Mouse (Mus musculus): Measurements from ENCODE around the gene Agt.

Gene Agt

DNA sequence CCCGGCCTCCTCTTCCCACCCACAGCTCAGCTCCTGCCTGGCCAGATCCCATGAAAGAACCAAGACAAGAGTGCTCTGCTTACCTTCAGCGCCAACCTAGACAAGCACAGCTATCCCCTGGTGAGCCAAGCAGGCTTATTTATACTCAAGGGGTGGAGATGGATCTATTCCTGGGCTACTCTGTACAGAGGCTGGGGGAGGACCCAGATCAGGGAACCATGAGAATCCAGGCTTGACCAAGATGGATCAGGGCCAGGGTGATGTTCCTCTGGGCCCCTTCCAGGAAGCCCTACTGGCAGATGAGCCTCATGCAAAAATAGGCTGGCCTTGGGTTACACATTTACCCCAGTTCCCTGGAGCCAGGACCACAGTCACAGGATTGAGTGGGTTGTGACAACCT lies at the start of gene Agt:
TSS of gene Agt (minus strand) at position 114 of the 400 bp plus-strand sequence.
- DNase-seq (ENCODE audit: low read depth, low spot score) = peak; percentile 75

DNA sequence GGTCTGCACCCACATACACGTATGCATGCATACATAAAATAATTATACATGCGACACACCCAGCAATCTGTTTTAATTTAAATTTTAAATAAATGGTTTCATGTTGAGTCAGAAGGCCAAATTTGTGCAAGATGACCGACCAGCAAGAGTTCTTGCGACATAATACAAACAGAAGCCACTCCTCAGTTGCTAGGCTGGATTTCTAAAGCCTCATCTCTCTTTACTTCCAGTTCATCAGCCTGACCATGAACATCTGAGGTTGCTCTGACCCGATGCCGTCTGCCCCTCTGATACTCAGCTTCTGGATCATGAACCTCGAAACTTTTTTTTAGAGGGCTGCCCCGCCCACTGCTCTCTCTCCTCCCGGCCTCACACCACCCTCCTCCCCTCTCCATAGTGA lies 48.7 kb upstream of the Agt start:
- no peak for DNase-seq (ENCODE audit: low read depth, low spot score)

DNA sequence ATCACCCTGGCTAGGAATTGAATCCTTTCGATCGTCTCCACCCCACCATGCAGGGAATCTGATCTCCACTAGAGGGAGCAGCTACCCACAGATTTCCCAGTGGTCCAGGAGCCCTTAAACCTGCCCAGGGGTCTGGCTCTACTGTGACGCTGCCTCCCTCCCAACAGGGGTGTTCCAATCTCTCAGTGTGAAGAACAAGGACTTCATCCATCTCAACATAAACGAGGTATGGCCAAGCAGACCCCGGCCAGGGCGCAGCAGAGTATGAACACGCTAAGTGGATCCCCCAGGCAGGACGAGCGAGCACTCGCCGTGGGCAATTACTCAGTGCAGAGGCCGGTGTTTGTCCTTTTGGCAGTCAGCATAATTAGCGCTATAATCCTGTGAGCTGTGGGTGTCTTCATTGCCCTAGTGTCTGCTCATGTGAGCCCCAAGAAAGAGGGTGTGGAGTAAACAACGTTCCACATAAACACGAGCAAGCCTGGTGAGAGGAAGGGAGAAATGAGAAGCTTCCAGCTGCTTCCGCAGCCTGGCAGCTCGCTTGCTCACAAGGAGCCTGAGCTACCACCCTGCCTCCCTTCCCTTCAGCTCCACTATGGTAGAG lies 47.9 kb upstream of the Agt start:
- peak; percentile 90 for DNase-seq (ENCODE audit: low read depth, low spot score)

DNA sequence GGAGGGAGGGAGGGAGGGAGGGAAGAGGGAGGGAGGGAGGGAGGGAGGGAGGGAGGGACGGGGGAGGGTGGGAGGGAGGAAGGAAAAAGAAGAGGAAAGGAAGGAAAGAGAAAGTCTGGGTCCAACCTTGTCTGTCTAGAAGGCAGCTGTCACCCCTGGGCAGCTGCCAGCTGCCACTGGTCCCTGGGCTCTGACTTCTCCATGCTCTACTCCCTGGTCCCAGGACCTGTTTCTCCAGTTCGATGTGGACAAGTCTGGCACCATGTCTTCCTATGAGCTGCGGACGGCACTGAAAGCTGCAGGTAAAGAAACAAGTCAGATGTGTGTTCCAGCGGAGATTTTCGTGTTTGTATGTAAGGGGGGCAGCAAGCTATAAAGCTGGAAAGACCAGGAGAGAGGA lies 44.8 kb upstream of the Agt start:
- no peak for DNase-seq (ENCODE audit: low read depth, low spot score)

DNA sequence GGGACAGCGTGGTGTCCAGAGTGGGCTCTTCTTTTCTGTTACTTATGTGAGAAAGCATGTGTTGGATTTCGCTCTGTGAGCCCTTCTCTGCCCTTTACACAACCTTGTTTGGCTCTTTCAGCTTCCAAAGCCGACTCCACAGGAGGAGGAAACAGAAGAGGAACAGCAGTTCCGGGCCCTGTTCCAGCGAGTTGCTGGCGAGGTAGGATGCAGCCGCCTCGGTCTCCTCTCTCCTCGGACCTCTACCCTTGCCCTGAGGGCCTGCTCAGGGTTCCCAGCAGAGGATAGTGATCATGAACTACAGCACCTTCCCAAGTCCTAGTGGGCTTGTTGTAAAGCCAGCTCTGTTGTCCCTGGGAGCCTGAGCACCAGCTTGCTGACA lies 39.5 kb upstream of the Agt start:
- DNase-seq (ENCODE audit: low read depth, low spot score) = peak; percentile 44

DNA sequence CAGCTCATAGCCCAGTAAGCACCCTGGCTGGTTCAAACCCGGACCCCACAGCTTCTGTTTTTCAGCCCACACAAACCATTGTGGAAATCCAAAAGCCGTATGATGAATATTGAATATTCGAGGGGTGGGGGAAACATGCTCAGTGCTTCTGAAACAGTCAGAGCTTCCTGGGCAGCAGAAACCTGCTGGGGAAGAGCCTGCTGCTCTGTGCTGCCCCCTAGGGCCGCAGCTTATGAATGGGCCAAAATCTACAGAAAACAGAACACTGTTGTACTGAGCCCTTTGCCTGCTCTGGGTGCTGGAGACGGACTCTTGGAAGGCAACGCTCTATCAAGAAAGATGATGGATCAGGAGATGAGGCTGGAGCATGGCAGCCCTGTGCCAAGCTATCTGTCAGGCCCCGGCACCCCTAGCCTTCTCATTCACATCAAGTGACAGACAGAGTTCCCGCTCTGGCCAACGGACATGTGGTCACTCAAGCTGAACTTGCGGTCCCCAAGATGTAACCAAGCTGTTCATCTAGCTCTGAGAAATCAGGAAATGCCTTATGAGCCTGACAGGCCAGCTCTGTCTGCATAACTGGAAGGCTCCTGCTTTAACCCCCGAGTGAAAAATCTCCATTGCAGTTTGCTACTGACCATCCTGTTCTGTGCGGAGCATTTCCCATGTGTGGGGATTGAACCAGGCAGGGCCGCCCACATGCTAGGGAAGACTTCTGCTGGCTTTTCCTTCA lies 38.9 kb upstream of the Agt start:
- DNase-seq (ENCODE audit: low read depth, low spot score) = peak; percentile 66

DNA sequence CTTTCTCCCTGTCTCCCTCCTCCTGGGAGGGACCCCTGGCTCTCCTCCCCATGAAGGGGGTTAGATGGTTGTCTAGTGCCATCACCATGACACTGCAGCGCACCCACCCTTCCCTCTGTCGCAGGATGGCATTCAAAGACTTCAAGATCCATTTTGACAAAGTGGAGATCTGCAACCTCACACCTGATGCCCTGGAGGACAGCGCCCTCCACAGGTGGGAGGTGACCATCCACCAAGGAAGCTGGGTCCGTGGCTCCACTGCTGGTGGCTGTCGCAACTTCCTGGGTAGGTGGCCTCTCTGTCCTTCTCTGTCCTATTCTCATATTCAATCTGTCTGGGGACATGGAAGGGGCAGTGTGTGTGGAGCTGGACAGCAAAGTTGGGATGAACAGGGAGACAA lies 34.6 kb upstream of the Agt start:
- no peak for DNase-seq (ENCODE audit: low read depth, low spot score)

DNA sequence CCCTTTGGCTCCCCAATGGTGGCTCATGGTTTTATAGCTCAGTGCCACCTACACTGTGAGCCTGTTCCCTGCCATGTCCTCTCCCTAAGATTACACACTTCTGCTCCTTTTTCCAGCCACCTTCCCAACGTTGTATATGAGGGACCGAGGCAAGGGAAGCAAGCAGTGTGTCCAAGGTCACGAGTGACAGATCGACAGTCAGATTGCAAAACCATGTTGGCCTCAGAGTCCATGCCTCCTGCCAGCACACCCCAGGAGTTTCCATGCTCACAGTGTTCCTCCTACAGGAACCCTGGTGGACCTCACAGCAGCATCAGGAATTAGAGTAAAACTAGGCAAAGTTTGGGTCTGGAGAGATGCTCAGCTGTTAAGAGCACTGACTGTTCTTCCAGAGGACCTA lies 19.9 kb upstream of the Agt start:
- no peak for DNase-seq (ENCODE audit: low read depth, low spot score)

DNA sequence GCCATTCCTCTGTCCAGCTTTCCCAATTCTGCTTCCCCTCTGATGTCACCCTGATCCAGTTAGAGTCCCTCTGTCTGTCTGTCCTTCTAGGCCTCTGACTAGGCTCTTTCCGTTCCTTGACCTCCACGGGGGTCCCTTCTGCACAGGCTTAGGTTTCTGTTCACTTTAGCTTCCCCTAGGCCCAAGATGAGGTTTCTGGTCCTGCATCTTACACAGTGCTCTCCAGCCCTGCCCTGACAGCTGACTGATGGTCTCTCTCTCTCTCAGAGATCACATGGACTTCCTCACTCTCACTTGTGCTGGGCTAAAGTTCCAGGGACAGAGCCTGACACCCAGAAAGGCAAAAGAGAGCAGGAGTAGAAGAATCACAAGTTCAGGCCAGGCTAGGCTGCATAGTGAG lies 17.1 kb upstream of the Agt start:
- no peak for DNase-seq (ENCODE audit: low read depth, low spot score)

DNA sequence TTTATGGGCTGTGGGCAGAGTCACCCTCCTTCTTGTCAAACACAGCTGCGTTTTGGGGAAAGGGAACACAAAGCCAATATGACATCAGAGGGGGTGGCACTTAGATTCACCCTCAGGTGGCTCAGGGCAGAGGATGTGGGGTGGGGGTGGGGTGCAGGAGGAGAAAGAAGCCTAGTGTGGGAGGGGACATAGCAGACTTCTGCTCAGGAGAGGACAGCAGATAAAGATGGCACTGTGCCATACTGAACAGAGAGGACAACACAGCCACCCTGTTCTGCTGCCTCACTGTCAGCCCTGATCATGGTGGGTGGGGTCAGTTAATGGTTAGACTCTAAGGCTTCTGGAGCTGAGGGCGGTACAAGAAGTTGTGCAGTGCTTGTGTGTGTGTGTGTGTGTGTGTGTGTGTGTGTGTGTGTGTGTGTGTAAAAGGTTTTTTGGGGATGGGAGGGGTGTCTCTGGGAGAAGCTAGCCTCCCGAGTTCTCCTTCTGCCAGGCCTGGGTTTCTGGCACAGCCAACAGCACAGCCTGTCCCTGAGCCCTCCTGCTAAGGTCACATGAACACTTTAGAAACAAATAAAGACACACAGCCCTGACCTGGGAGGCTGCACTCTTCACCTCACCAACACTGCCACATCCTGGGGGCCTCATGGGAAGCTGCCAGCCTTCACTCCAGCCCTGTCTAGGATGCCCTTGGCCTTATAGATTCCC lies 16.4 kb upstream of the Agt start:
- DNase-seq (ENCODE audit: low read depth, low spot score) = peak; percentile 91

DNA sequence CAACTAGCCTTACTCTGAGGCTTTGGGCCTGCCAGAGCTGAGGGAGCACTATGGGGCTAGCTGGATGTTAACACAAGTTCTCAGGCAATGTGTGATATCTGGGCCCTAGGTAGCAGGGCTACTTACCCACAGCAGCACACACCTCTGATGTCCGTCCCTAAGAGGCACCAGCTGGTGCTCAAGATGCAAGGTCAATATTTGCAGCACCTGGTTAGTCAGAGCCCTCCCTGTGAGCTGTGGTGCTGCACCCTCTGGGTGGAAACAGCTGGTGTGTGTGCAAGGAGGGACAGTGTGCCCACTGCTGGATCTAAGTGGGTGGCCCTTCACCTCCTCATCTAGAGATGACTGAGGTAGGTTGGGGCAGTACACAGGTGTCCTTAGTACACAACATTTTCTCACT lies 7.2 kb upstream of the Agt start:
- DNase-seq (ENCODE audit: low read depth, low spot score) = no peak

DNA sequence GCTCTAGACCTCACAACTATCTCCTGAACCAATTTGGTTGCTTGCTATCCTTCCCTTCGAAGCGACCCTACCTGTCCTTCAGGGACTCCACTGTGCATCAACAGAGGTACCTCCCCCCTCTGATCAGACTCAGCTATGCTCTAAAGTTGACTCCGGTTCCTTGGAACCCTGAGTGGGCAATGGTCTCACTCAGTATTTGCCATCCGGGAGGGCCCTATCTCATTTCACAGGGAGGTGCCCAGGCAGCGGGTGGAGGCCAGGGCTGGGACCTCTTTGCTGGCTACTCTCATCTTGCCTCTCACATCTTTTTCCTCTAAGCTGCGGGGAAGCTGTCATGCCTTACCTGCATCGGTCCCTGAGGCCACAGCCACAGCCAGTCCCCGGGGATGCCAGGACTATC lies 6.3 kb upstream of the Agt start, which contains the start of gene Capn9:
TSS of gene Capn9 (plus strand) at position 301 of the 400 bp plus-strand sequence.
- DNase-seq (ENCODE audit: low read depth, low spot score) = no peak

DNA sequence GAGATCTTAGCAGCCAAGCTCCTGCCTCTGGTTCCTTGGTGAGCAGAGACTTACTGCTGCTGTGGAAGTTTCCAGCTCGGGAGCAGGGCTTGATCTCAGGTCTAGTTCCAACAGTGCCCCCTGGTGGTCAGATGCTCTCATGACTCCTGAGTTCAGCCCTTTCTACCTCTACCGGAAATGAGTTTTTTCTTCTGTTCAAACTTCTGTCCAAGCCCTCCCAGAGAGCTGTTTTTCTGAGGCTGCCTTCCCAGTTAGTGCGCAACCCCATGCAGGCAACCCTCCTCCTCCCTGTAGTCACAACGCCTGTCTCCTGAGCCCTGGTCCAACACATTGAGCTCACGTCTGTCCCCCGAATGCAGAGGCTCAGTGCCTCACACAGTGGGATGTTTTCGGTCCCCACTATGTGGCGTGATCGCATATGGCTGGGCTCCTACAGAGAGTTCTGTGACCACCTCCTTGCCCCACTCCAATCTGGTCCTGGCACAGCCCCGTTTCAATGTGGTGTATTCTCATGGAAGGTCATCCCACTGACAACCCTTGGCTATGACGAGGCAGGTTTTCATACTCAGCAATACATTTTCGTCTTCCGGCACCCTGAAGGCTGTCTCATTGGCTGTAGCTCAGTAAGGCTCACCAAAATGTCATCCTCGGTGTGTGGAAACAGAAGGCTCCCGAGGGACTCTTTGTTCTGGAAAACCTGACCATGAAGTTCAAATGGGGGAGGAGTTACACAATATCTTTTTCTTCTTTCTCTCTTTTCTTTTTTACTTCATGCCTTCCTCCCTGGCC lies 4.2 kb upstream of the Agt start:
- DNase-seq (ENCODE audit: low read depth, low spot score) = peak; percentile 96

DNA sequence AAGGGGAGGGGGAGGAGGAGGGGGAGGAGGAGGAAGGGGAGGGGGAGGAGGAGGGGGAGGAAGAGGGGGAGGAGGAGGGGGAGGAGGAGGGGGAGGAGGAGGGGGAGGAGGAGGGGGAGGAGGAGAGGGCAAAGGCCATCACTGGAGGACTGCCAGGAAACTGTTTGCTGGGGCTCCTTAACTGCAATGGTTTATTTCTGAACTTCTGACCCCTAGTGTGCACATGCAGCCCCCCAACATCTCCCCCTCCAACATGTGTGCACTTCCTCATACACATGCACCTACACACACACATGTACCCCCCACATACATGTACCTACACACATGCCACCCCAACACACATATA lies 2.9 kb upstream of the Agt start:
- DNase-seq (ENCODE audit: low read depth, low spot score) = no peak

DNA sequence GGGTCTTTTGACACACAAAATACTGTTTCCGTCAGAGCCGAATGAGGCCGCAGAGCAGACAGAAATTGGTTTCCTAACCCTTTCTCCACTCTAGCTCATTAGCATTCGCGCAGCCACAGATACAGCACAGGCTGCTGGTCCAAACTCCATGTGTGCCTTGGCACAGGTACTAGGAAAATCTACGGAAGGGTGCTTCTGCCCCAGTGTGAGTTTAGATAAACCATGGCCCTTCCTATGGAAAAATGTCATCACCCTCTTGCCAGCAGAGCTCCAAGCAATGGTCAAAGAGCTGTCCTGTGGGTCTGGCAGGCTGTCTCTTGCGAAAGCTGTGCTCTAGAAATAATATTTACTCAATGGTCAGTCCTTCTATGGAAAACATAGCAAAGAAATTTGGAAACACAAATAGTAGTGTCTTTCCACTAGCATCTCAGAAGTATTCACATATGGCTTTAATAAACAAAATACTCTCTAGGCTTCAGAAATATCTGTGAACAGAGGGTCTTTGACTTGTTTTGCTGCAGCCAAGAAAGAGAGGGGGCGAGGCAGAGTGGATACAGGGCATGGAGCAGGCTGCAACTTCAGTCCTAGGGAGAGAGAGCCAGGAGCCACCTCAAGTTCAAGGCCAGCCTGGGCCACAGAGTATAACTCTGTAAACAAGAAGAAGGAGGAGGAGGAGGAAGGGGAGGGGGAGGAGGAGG lies 2.4 kb upstream of the Agt start:
- peak; percentile 30 for DNase-seq (ENCODE audit: low read depth, low spot score)

DNA sequence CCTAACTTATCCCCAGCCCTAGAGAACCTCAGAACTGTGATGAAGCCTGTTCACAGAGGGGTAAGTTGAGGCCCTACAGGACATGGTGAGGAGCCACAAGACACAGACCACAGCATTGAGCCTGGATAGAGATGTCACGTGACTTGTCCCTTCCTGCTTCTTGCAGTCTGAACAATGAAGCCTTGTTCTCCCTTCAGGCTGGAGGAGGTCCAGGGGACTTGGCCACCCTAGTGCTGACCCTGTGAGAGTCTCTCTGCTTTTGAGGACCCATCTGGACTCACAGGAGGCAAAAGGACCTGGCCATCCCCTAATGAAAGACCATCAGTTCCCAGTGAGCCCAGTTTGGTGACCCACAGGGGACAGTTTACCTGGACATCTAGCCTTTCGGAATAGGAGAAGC lies 406 bp downstream of the Agt start:
- peak; percentile 82 for DNase-seq (ENCODE audit: low read depth, low spot score)

DNA sequence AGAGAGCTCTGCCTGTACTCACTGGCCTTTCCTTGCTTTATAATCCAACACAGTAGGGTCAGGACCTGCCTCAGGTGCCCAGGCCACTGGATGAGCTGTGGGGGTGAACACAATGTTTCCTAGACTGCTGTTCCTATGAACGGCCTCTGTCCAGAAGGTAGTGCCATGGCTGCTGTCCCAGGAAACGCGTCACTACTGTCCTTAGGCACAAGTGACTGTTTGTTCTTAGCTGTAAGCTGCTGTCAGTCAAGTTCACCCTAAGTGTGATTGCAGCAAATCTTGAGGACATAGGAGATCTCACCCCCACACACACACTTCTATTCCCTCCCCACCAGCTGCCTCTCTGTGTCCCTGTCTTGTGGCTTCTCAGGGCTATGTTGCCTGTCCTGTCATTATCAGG lies 1.9 kb downstream of the Agt start:
- DNase-seq (ENCODE audit: low read depth, low spot score) = no peak

DNA sequence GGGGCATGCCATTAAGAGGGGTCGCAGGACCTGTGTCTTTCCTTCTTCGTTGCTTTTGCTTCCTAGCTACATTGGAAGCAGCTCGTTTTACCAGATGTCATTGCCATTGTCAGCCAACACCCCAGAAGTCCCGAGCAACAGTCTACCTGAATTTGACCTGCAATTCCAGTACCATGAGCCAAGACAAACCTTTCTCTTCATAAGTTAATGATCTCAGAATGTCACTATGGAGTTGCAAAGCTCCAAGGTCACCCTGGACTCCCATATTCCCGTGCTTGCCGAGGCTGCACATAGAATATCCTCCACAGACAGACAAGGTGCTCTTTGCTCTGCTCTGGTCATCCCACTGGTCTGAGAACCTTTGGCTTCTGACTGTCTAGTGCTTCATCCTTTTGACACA lies 2.4 kb downstream of the Agt start:
- DNase-seq (ENCODE audit: low read depth, low spot score) = no peak

DNA sequence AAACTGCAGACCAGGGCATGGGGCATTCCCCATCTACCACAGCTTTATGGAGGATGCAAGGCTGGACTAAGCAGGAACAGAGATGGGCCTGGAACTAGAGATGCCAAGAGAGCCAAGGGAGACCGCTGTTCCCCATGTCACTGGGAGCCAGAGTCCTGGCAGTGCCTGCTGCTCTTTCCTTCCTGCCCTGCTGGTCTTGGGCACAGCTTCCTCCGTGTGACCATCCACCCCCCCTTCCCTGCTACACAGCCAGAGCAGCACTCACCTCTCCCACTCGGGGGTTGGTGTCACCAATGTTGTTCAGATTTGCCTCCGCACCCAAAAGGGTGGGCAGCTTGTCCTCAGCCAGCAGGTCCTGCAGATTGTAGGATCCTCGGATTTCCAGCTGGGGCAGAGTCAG lies 12.0 kb downstream of the Agt start:
- peak; percentile 76 for DNase-seq (ENCODE audit: low read depth, low spot score)

DNA sequence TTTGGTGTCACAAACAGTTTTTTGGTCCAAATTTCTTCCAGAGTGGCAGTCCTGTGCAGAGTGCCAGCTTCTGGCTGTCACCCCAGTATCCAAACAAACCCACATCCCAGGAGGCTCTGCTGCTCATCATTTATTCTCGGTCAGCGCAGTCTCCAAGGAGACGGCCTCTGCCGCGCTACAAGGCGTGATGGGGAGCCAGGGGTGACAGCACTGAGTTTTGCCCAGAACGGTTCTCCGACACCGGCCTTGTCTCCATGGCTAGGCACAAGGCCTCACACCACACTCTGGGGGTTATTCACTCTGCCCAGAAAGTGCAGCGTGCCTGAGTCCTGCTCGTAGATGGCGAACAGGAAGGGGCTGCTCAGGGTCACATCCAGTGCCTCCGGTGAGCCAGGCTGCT lies 12.8 kb downstream of the Agt start:
- DNase-seq (ENCODE audit: low read depth, low spot score) = peak; percentile 73

DNA sequence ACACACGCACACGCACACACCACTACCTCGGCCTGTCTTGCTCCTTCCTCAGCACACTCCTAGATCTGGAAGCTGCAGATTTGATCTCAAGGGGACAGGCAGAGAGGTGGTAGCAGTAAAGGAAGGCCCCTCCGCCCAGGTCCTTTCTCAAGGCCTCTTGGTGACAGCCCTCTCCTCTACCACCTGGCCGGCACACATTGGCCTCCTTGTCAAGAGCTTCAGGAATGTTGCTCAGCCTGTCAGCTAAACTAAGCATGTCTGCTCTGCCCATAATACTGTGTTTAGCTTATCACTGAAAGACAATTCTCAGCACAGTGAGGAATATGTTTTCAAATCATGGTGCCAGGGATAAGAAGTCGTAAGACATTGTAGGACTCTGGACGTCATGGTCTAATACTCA lies 13.3 kb downstream of the Agt start:
- DNase-seq (ENCODE audit: low read depth, low spot score) = no peak
